Mouse (Mus musculus): ENCODE results near the gene Rccd1. TPM values are rescaled to one million over a fixed set of nuclear protein-coding genes. Genes with fewer than 3 reads are reported as not detected.

Gene Rccd1
- polyA plus RNA-seq, 1 experiment from 2014 or later: 7.9 TPM

GRCm38 (mm10) chr7:80346173-80346572, 21.9 kb upstream of the Rccd1 start:
- Histone ChIP-seq H3K9me3 (replicated peaks) (no peaks in the 10 kb centered on the region), H3K4me1 (replicated peaks) (peaks cover 23% of the 10 kb centered on the region), H3K27me3 (no peaks in the 10 kb centered on the region), H3K27ac (no peak overlapping the region), H3K4me3 (no peak overlapping the region), H3K4me2 (no peak overlapping the region), H3K9ac (no peak overlapping the region), H3K36me3 (peaks cover 13% of the 10 kb centered on the region; the same call in 1 of the 2 replicates)
- no peak for ATAC-seq (replicated peaks; ENCODE audit: insufficient number of reproducible peaks, insufficient read depth, low FRiP score, low read depth)
- 81% methylated on average over 9 of the region's 9 CpGs for WGBS

GRCm38 (mm10) chr7:80343270-80344018, 19.2 kb upstream of the Rccd1 start:
- H3K4me1 ChIP-seq (replicated peaks): peaks cover 40% of the 10 kb centered on the region
- ATAC-seq (replicated peaks; ENCODE audit: insufficient number of reproducible peaks, insufficient read depth, low FRiP score, low read depth): no peak
- WGBS: 22% methylated on average over 19 of the region's 19 CpGs
- H3K9me3 ChIP-seq (replicated peaks): no peaks in the 10 kb centered on the region
- H3K4me2 ChIP-seq: peak overlapping the region; percentile 83
- peak overlapping the region; percentile 72 for H3K9ac ChIP-seq
- no peaks in the 10 kb centered on the region for H3K36me3 ChIP-seq
- peak overlapping the region; percentile 75 for H3K27ac ChIP-seq
- peak overlapping the region; percentile 58 for H3K4me3 ChIP-seq
- H3K27me3 ChIP-seq: no peaks in the 10 kb centered on the region

- Histone ChIP-seq H3K4me3 (peak within 1 kb of the TSS; percentile 58), H3K4me2 (peak within 1 kb of the TSS; percentile 83), H3K9me3 (replicated peaks) (no peaks in the 10 kb centered on the region), H3K27ac (peak within 1 kb of the TSS; percentile 75), H3K4me1 (replicated peaks) (peaks cover 41% of the 10 kb centered on the region), H3K9ac (peak within 1 kb of the TSS; percentile 72), H3K36me3 (no peaks in the 10 kb centered on the region), H3K27me3 (no peaks in the 10 kb centered on the region)
- under 1% methylated on average over 25 of the region's 25 CpGs for WGBS
- no peak; the same call in 1 of the 2 replicates for ATAC-seq (replicated peaks; ENCODE audit: insufficient number of reproducible peaks, insufficient read depth, low FRiP score, low read depth)
Measured at GRCm38 (mm10) chr7:80342858-80343257, 18.6 kb upstream of the Rccd1 start, which contains the start of gene Hddc3. Hddc3 (plus strand) TSS chr7:80343104.

GRCm38 (mm10) chr7:80341793-80342192, 17.5 kb upstream of the Rccd1 start:
- Histone ChIP-seq H3K9ac (no peak overlapping the region), H3K27me3 (no peaks in the 10 kb centered on the region), H3K4me3 (no peak overlapping the region), H3K4me2 (no peak overlapping the region), H3K4me1 (replicated peaks) (peaks cover 39% of the 10 kb centered on the region), H3K27ac (no peak overlapping the region), H3K36me3 (peaks cover 7% of the 10 kb centered on the region), H3K9me3 (replicated peaks) (no peaks in the 10 kb centered on the region)
- 57% methylated on average over 7 of the region's 7 CpGs for WGBS
- ATAC-seq (replicated peaks; ENCODE audit: insufficient number of reproducible peaks, insufficient read depth, low FRiP score, low read depth): no peak

GRCm38 (mm10) chr7:80340793-80341192, 16.5 kb upstream of the Rccd1 start, which contains the start of gene Unc45a:
Unc45a (minus strand) TSS chr7:80341005.
- peak within 1 kb of the TSS; percentile 75 for H3K4me3 ChIP-seq
- no peaks in the 10 kb centered on the region for H3K27me3 ChIP-seq
- peak; percentile 61 for ATAC-seq (replicated peaks; ENCODE audit: insufficient number of reproducible peaks, insufficient read depth, low FRiP score, low read depth)
- no peaks in the 10 kb centered on the region for H3K9me3 ChIP-seq (replicated peaks)
- peak within 1 kb of the TSS; percentile 67 for H3K9ac ChIP-seq
- 1% methylated on average over 11 of the region's 11 CpGs for WGBS
- peak within 1 kb of the TSS; percentile 83 for H3K4me2 ChIP-seq
- peak within 1 kb of the TSS; percentile 90 for H3K27ac ChIP-seq
- H3K4me1 ChIP-seq (replicated peaks): peaks cover 35% of the 10 kb centered on the region
- H3K36me3 ChIP-seq: peaks cover 17% of the 10 kb centered on the region

GRCm38 (mm10) chr7:80339793-80340628, 15.8 kb upstream of the Rccd1 start:
- peak overlapping the region; percentile 90 for H3K27ac ChIP-seq
- no peaks in the 10 kb centered on the region for H3K9me3 ChIP-seq (replicated peaks)
- ATAC-seq (replicated peaks; ENCODE audit: insufficient number of reproducible peaks, insufficient read depth, low FRiP score, low read depth): peak; percentile 98
- peaks cover 25% of the 10 kb centered on the region for H3K36me3 ChIP-seq
- peak overlapping the region; percentile 83 for H3K4me2 ChIP-seq
- H3K4me1 ChIP-seq (replicated peaks): peaks cover 35% of the 10 kb centered on the region
- H3K4me3 ChIP-seq: peak overlapping the region; percentile 75
- WGBS: under 1% methylated on average over 45 of the region's 45 CpGs
- H3K9ac ChIP-seq: peak overlapping the region; percentile 67
- no peaks in the 10 kb centered on the region for H3K27me3 ChIP-seq

GRCm38 (mm10) chr7:80339371-80339770, 15.1 kb upstream of the Rccd1 start:
- Histone ChIP-seq H3K9me3 (replicated peaks) (no peaks in the 10 kb centered on the region), H3K4me3 (peak overlapping the region; percentile 75), H3K36me3 (peaks cover 32% of the 10 kb centered on the region), H3K27ac (peak overlapping the region; percentile 43), H3K4me1 (replicated peaks) (peaks cover 35% of the 10 kb centered on the region), H3K9ac (peak overlapping the region; percentile 56), H3K4me2 (peak overlapping the region; percentile 83), H3K27me3 (no peaks in the 10 kb centered on the region)
- ATAC-seq (replicated peaks; ENCODE audit: insufficient number of reproducible peaks, insufficient read depth, low FRiP score, low read depth): no peak
- WGBS: 8% methylated on average over 17 of the region's 17 CpGs

GRCm38 (mm10) chr7:80336932-80337331, 12.7 kb upstream of the Rccd1 start:
- no peak overlapping the region for H3K4me2 ChIP-seq
- WGBS: 85% methylated on average over 3 of the region's 3 CpGs
- H3K27ac ChIP-seq: no peak overlapping the region
- H3K9me3 ChIP-seq (replicated peaks): no peaks in the 10 kb centered on the region
- H3K4me1 ChIP-seq (replicated peaks): peaks cover 20% of the 10 kb centered on the region
- H3K27me3 ChIP-seq: no peaks in the 10 kb centered on the region
- no peak for ATAC-seq (replicated peaks; ENCODE audit: insufficient number of reproducible peaks, insufficient read depth, low FRiP score, low read depth)
- H3K9ac ChIP-seq: no peak overlapping the region
- H3K4me3 ChIP-seq: no peak overlapping the region
- H3K36me3 ChIP-seq: peaks cover 54% of the 10 kb centered on the region

- Histone ChIP-seq H3K4me2 (no peak overlapping the region), H3K4me1 (replicated peaks) (peaks cover 11% of the 10 kb centered on the region), H3K4me3 (no peak overlapping the region), H3K9ac (no peak overlapping the region), H3K36me3 (peaks cover 74% of the 10 kb centered on the region), H3K9me3 (replicated peaks) (no peaks in the 10 kb centered on the region), H3K27ac (no peak overlapping the region), H3K27me3 (no peaks in the 10 kb centered on the region)
- 80% methylated on average over 4 of the region's 4 CpGs for WGBS
- no peak for ATAC-seq (replicated peaks; ENCODE audit: insufficient number of reproducible peaks, insufficient read depth, low FRiP score, low read depth)
Measured at GRCm38 (mm10) chr7:80334848-80335247, 10.6 kb upstream of the Rccd1 start.

- 96% methylated on average over 19 of the region's 19 CpGs for WGBS
- Histone ChIP-seq H3K27ac (no peak overlapping the region), H3K4me1 (replicated peaks) (no peaks in the 10 kb centered on the region), H3K4me2 (no peak overlapping the region), H3K9ac (no peak overlapping the region), H3K27me3 (no peaks in the 10 kb centered on the region), H3K36me3 (peaks cover 97% of the 10 kb centered on the region), H3K4me3 (no peak overlapping the region), H3K9me3 (replicated peaks) (no peaks in the 10 kb centered on the region)
- no peak for ATAC-seq (replicated peaks; ENCODE audit: insufficient number of reproducible peaks, insufficient read depth, low FRiP score, low read depth)
Measured at GRCm38 (mm10) chr7:80331433-80331832, 7.2 kb upstream of the Rccd1 start.

GRCm38 (mm10) chr7:80330278-80330677, 6.0 kb upstream of the Rccd1 start:
- ATAC-seq (replicated peaks; ENCODE audit: insufficient number of reproducible peaks, insufficient read depth, low FRiP score, low read depth): no peak
- Histone ChIP-seq H3K9me3 (replicated peaks) (no peaks in the 10 kb centered on the region), H3K9ac (no peak overlapping the region), H3K36me3 (peaks cover 97% of the 10 kb centered on the region), H3K4me3 (no peak overlapping the region), H3K27ac (no peak overlapping the region), H3K4me2 (no peak overlapping the region), H3K4me1 (replicated peaks) (no peaks in the 10 kb centered on the region), H3K27me3 (no peaks in the 10 kb centered on the region)
- 90% methylated on average over 8 of the region's 8 CpGs for WGBS

Data from heart, embryonic 15.5 days (tissue).